Mouse (Mus musculus): Measurements from ENCODE around the gene Abhd15. TPM values are rescaled to one million over a fixed set of nuclear protein-coding genes. Genes with fewer than 3 reads are reported as not detected.

Abhd15 gene
- polyA plus RNA-seq, 1 experiment = 3.8 TPM

DNA sequence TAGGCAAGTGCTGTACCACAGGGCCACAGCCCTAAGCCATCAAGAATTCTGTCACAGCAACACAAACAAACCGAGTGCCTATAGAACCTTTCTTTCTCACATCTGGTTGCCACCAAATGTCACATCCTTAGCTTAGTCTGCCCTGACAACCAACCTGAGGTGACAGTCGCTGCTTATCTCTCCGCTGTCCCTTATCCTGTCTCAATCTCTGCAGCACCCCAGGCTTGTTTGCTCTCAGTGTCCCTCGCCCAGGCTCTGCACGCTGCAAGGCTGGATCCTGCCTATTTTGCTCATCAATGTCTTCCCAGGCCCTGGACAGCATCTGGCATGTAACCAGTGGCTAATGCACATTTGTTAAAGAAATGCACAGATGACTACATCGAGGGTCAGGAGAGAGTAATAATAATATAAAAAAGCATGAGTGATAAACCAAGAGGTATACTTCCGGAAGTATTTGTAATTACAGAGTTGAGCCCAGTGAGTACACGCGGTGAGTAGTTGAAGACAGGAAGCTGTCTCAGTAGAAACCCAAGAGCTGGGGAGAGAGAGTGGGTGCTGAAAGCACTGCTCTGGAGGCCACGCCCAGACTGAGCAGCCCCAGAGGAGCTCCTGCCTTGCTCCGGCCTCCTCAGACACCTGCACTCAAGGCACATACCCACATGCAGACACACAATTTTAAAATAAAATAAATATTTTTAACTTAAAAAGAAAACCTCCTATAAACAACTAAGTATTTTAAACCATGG lies 31.2 kb upstream of the Abhd15 start:
- DNase-seq = no peak
- WGBS = 41% methylated on average over 11 of the region's 11 CpGs
- TF ChIP-seq CTCF (IDR thresholded peaks at IDR 0.05; ENCODE audit: insufficient read depth, low read length) = no peak
- TF ChIP-seq POLR2A (IDR thresholded peaks at IDR 0.05; ENCODE audit: borderline replicate concordance, extremely low read depth, low read depth, low read length) = no peak
- Histone ChIP-seq H3K4me1 (ENCODE audit: control insufficient read depth, insufficient read depth, low read length) (peaks cover under 1% of the 10 kb centered on the region; the same call in 1 of the 2 replicates), H3K4me3 (replicated peaks; ENCODE audit: extremely low read depth, low read depth, low read length) (no peak overlapping the region)

DNA sequence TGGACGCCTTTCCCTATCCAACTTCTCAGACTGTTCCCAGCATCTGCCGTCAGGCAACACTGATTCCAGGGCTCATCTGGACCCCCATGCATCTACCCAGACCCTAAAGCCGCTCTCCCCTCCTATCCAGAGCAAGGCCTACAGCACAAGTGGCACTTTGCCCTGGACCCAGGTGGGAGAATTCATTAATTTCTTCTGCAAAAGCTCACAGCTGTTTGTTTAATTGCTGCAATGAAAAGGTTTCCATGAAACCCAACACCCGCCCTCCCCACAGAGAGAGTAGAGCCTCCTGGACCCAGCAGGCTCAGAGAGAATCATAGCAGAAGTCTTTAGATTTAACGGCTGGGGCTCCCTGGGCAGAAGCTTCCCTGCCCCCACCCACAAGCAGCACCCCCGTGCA lies 29.7 kb upstream of the Abhd15 start:
- WGBS = 80% methylated on average over 6 of the region's 6 CpGs
- TF ChIP-seq POLR2A (IDR thresholded peaks at IDR 0.05; ENCODE audit: borderline replicate concordance, extremely low read depth, low read depth, low read length) = no peak
- no peak for TF ChIP-seq CTCF (IDR thresholded peaks at IDR 0.05; ENCODE audit: insufficient read depth, low read length)
- H3K4me3 ChIP-seq (replicated peaks; ENCODE audit: extremely low read depth, low read depth, low read length) = no peak overlapping the region
- DNase-seq = no peak
- H3K4me1 ChIP-seq (ENCODE audit: control insufficient read depth, insufficient read depth, low read length) = peaks cover 7% of the 10 kb centered on the region; the same call in 1 of the 2 replicates

DNA sequence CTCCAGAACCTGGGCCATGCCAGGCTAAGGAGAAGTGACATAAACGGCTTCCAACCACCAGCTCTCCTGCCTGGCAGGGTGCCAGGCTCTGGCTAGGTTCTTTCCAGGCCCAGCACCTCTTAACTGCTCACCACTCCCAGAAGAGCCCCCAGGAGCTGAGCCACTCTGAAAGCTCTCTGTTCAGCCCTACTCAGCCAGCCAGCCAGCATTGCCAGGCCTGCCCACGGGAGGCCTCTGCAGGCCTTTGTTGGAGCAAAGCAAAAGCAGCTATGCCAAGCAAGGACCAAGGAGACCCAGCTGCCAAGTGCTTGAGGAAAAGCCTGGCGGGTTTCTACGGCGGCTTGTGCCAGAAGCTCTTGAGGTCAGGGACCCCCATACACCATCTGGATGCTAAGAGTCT lies 28.1 kb upstream of the Abhd15 start:
- H3K4me1 ChIP-seq (ENCODE audit: control insufficient read depth, insufficient read depth, low read length) = peaks cover 16% of the 10 kb centered on the region
- no peak for DNase-seq
- TF ChIP-seq POLR2A (IDR thresholded peaks at IDR 0.05; ENCODE audit: borderline replicate concordance, extremely low read depth, low read depth, low read length) (no peak), CTCF (IDR thresholded peaks at IDR 0.05; ENCODE audit: insufficient read depth, low read length) (no peak)
- H3K4me3 ChIP-seq (replicated peaks; ENCODE audit: extremely low read depth, low read depth, low read length) = no peak overlapping the region
- WGBS = 64% methylated on average over 5 of the region's 5 CpGs

DNA sequence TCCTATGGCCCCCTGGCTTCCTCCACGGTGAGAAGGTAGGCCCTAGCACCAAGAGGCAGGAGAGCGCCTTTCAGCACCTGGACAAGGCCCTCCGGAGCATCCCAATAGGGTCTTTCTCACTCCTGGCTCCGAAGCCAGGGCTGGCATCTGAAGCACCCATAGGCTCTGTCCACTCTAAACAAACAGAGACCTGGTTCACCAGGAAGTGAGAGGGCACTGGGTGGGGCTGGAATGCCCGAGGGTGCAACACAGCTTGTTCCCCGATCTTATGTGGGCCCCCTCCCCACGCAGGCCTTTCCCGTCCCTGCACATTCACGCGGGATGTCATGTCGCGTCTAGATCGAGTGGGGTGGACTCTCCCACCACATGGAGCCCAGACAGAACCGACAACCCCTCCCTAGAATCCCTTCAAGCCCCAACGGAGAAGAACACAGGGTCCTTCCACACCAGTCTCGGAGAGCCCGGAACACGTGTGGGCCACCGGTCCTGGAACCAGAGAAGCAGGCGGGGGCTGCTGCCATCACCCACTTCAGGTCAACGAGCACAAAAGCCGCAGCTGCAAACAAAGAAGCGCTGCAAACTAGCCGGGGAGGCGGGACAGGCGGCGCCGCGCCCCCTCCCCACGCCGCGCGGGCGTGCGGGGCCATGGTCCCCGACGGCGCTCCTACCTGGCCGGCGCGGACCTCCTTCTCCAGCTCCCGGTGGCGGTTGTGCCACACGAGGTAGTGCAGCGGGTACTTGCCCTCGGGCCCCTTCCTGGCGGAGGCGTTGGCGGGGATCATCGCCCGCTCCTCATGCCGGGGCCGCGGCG lies 25.9 kb upstream of the Abhd15 start:
- H3K4me1 ChIP-seq (ENCODE audit: control insufficient read depth, insufficient read depth, low read length) = peaks cover 26% of the 10 kb centered on the region
- no peak for TF ChIP-seq POLR2A (IDR thresholded peaks at IDR 0.05; ENCODE audit: borderline replicate concordance, extremely low read depth, low read depth, low read length)
- TF ChIP-seq CTCF (IDR thresholded peaks at IDR 0.05; ENCODE audit: insufficient read depth, low read length) = no peak
- peak overlapping the region; percentile 54 for H3K4me3 ChIP-seq (replicated peaks; ENCODE audit: extremely low read depth, low read depth, low read length)
- no peak for DNase-seq
- WGBS = 6% methylated on average over 55 of the region's 55 CpGs

DNA sequence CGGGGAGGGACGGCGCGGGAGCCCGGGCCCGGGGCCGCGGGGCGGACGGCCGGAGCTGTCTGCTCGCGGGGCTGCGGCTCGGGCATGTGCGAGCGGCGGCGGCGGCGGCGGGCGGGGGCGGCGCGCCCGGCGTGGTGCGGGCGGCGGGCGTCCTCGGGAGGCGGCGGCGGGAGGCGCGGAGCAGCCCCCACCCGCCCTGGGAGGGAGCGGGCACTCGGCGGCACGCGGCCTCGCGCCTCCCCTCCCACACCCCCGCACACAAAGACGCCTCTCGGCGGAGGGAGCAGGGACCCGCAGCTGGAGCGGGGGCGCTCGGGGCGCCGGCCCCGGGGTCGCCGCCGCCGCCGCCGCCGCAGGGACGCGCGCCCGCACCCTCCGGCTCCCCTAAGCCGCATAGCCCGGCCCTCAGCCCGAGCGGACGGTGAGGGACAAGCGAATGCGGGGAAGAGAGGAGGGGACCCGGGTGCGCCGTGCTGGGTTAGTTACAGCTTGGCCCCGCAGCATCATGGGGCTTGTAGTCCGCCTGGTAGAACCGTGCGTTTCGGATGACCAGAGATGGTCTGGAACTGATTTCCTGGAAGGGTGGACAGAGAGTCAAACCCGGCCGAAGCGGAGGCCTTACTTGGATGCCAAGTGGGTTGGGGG lies 25.2 kb upstream of the Abhd15 start, which contains the start of gene Ankrd13b:
Ankrd13b (minus strand) TSS at position 88 of the 645 bp plus-strand sequence.
- peak; percentile 64 for DNase-seq
- 5% methylated on average over 61 of the region's 87 CpGs for WGBS
- peak within 1 kb of the TSS; percentile 79 for H3K4me3 ChIP-seq (replicated peaks; ENCODE audit: extremely low read depth, low read depth, low read length)
- TF ChIP-seq POLR2A (IDR thresholded peaks at IDR 0.05; ENCODE audit: borderline replicate concordance, extremely low read depth, low read depth, low read length) (no peak), CTCF (IDR thresholded peaks at IDR 0.05; ENCODE audit: insufficient read depth, low read length) (no peak)
- peaks cover 30% of the 10 kb centered on the region for H3K4me1 ChIP-seq (ENCODE audit: control insufficient read depth, insufficient read depth, low read length)

DNA sequence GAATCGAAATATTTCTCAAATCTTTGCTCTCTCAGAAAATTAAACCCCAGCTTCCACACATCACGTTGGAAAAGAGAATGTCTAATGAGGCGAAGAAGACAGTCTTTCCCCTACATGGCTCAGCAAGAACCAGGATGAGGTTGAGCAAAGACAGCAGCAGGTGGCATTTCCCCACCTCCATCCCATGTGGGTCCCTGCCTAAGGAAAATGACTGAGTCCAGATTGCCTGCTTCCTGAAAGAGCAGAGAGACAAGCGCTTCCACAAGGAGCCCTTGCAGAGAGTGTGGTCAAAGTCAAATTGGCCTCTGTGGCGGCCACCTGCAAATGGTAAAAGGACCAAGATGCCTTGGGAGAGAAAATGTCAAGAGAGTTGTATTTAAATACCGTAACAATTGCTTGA lies 24.5 kb upstream of the Abhd15 start:
- TF ChIP-seq POLR2A (IDR thresholded peaks at IDR 0.05; ENCODE audit: borderline replicate concordance, extremely low read depth, low read depth, low read length) (no peak), CTCF (IDR thresholded peaks at IDR 0.05; ENCODE audit: insufficient read depth, low read length) (no peak)
- no peak for DNase-seq
- 75% methylated on average over 6 of the region's 6 CpGs for WGBS
- H3K4me1 ChIP-seq (ENCODE audit: control insufficient read depth, insufficient read depth, low read length) = peaks cover 32% of the 10 kb centered on the region
- H3K4me3 ChIP-seq (replicated peaks; ENCODE audit: extremely low read depth, low read depth, low read length) = no peak overlapping the region

DNA sequence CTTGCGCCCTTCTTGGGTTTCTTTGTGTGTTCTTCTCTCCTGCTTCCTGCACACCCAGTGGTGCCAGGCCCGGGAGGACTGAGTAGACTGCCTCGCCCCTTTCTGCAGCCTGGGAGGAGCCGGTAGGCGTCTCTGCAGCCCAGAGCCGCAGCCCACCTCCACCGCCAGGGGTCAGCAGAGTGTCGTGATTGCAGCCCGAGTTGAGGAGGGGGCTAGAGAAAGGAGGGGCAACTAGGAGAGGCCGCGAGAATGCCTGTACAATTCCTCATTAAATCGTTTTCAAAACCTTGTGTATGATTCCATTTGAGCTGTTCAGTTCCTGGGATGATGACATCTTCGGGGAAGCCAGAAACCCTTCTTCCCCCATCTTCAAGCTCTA lies 23.8 kb upstream of the Abhd15 start:
- peak; percentile 89 for DNase-seq
- WGBS = under 1% methylated on average over 13 of the region's 13 CpGs
- peaks cover 36% of the 10 kb centered on the region for H3K4me1 ChIP-seq (ENCODE audit: control insufficient read depth, insufficient read depth, low read length)
- TF ChIP-seq CTCF (IDR thresholded peaks at IDR 0.05; ENCODE audit: insufficient read depth, low read length) (peak; percentile 69), POLR2A (IDR thresholded peaks at IDR 0.05; ENCODE audit: borderline replicate concordance, extremely low read depth, low read depth, low read length) (0 out of 2 replicates have a peak, but pooled peaks have one; percentile 20)
- peak overlapping the region; percentile 7 for H3K4me3 ChIP-seq (replicated peaks; ENCODE audit: extremely low read depth, low read depth, low read length)

DNA sequence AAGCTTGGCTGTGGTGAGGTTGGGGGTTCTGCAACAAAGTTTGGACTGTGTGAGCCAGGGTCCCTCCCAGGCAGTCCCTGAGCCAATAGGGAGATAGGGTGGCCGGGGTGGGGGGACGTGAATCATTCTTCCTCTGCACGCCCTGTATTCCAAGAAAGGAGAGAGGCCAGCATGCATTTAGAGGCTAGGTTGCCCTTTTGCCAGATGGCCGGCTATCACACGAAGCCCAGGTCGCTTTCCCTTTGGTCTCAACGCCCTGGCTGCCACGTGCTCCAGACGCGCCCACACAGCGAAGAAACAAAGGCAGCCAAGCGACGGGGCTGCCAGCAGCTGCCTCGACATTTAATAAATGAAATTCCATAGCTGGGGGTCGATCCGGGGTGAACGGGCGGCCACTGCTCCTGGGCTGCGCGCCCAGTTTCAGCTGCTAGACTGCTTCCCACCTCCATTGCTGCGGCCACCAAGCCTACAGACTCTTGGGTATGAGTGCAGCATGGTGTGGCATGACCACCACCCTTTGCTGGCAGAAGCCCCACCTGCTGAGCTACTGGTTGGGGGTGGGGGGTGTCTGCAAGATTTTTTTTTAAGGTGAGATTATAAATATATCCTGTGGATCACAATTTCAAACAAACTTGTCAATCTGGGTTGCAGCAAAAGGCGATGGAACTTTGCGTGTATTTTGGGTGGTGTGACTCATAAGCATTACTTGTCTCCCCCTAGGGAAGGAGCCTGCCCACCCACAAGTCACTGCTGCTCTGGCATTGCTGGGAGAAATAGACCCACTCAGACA lies 23.2 kb upstream of the Abhd15 start:
- DNase-seq = no peak
- TF ChIP-seq CTCF (IDR thresholded peaks at IDR 0.05; ENCODE audit: insufficient read depth, low read length) = no peak
- no peak for TF ChIP-seq POLR2A (IDR thresholded peaks at IDR 0.05; ENCODE audit: borderline replicate concordance, extremely low read depth, low read depth, low read length)
- WGBS = under 1% methylated on average over 23 of the region's 23 CpGs
- Histone ChIP-seq H3K4me1 (ENCODE audit: control insufficient read depth, insufficient read depth, low read length) (peaks cover 39% of the 10 kb centered on the region), H3K4me3 (replicated peaks; ENCODE audit: extremely low read depth, low read depth, low read length) (peak overlapping the region; percentile 15)

Data from lung, adult 2 months (tissue).